Mouse (Mus musculus) ES-Bruce4 (cell line): ENCODE results near the gene Nceh1.

ENCODE experiments used
- EP300 ChIP-seq: IDR thresholded peaks from 2 replicates; pipeline ENCODE4 v1.6.1; 2011; ENCODE audit warnings: low read depth, low read length; ENCODE audit not compliant: insufficient read depth
- POLR2A ChIP-seq: IDR thresholded peaks from one replicate; pipeline ENCODE4 v1.8.1; 2011; ENCODE audit warnings: low read length; ENCODE audit not compliant: insufficient read depth

DNA sequence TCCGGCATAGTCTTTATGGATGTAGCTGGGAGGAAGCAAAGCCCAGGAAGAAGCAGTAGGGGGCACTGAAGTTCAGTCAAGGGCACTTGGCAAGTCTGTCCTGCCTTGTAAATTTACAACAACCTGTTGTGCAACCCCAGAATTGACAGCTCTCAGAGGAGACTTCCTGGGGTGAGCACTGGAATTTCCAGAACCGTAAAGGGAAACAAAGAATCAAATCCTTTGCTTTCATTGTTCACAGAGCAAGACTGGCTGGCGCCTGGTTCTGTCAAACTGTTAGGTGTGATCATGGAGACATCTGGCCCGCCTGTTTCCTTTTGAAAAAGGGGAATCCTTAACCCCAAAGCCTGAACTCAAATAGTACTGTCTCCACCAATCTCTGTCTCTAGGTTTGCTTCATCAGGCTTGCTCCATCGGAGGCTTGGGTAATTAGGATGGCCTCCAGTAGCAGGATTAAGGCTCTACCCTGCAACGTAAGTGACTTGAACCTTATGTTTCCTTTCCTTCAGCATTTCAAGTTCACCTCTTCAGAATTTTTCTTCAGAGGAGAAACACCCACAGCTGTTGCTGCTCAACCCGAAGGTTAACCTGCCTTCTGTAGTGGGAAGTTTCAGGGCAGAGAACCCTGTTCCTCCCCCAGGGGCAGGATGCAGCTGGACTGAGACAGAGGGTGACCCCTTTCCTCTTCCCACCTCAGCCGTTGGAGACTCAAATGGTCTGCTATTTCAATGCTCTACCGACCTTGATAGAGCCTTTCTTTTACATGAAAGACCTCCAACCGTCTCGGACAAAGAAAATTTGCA lies 87.6 kb downstream of the Nceh1 start:
- TF ChIP-seq EP300, result peak; percentile 52; the same call in 1 of the 2 replicates
- TF ChIP-seq POLR2A, result no peak
